Mouse (Mus musculus) limb, embryonic 14.5 days (tissue): ENCODE results near the gene Rab4b. TPM values are rescaled to one million over a fixed set of nuclear protein-coding genes. Genes with fewer than 3 reads are reported as not detected.

Source experiments
- ATAC-seq: fragments of 200-750 bp; cut with Nextera tagmentation; 2 replicates; pipeline ENCODE4 v1.8.0; 2017; ENCODE audit warnings: low read depth, moderate number of reproducible peaks, moderate TSS enrichment; ENCODE audit not compliant: low FRiP score
- DNase-seq: peaks from one replicate; pipeline ENCODE4 v3.0.0-alpha.2; 2015; ENCODE audit warnings: low spot score
- H3K27ac ChIP-seq: fragments of 300-500 bp; sonication (generic); replicated peaks from 2 replicates; pipeline ENCODE4 v1.5.1; 2014; ENCODE audit warnings: low read depth, mild to moderate bottlenecking, low read length, moderate library complexity, mixed read lengths
- H3K27me3 ChIP-seq: fragments of 300-500 bp; sonication (generic); 2 replicates; pipeline ENCODE4 v1.6.1; 2014; ENCODE audit warnings: low read length, mixed read lengths; ENCODE audit not compliant: control insufficient read depth, insufficient read depth
- H3K36me3 ChIP-seq: fragments of 300-500 bp; sonication (generic); 2 replicates; pipeline ENCODE4 v1.6.1; 2014; ENCODE audit warnings: mild to moderate bottlenecking, low read length, moderate library complexity, mixed read lengths; ENCODE audit not compliant: control insufficient read depth, insufficient read depth
- H3K4me1 ChIP-seq: fragments of 300-500 bp; sonication (generic); 2 replicates; pipeline ENCODE4 v1.6.1; 2014; ENCODE audit warnings: antibody characterized with exemption, low read length, mixed read lengths; ENCODE audit not compliant: control insufficient read depth, insufficient read depth
- H3K4me2 ChIP-seq: fragments of 300-500 bp; sonication (generic); replicated peaks from 2 replicates; pipeline ENCODE4 v1.6.1; 2014; ENCODE audit warnings: low read depth, mild to moderate bottlenecking, low read length, moderate library complexity; ENCODE audit not compliant: severe bottlenecking
- H3K4me3 ChIP-seq: fragments of 300-500 bp; sonication (generic); replicated peaks from 2 replicates; pipeline ENCODE4 v1.5.1; 2014; ENCODE audit warnings: low read length
- H3K9ac ChIP-seq: fragments of 300-500 bp; sonication (generic); 2 replicates; pipeline ENCODE4 v1.6.1; 2014; ENCODE audit warnings: mild to moderate bottlenecking, low read depth, low read length, moderate library complexity; ENCODE audit not compliant: severe bottlenecking
- H3K9me3 ChIP-seq: fragments of 300-500 bp; sonication (generic); 2 replicates; pipeline ENCODE4 v1.6.1; 2016; ENCODE audit warnings: low read length; ENCODE audit not compliant: control insufficient read depth
- POLR2A ChIP-seq: fragments of 200-500 bp; IDR thresholded peaks from 2 replicates; pipeline ENCODE4 v1.8.0; 2012; ENCODE audit warnings: inconsistent platforms, mild to moderate bottlenecking, moderate library complexity, borderline replicate concordance; ENCODE audit not compliant: insufficient read depth, insufficient read length; ENCODE audit errors: extremely low read depth
- WGBS: fragments of 180-500 bp; shearing (Covaris S2); extraction: QIAGEN DNeasy Blood & Tissue Kit; methylation state at CpG from one replicate; pipeline ENCODE4 v1.1.7; 2014; 5-methylcytosine and 5-hydroxymethylcytosine counted together
- polyA plus RNA-seq, 2 experiments: library from polyadenylated mRNA; depleted of rRNA in 1 of 2; stranded (reverse) in 1 of 2; unstranded in 1 of 2; fragments of >200 nt; fragmentation: Nextera tagmentation in 1 of 2; extraction: Ambion mirVana in 1 of 2; gene quantifications; 2 replicates each; pipeline versions ENCODE4 v1.2.1 to v1.2.3; 2012 to 2014

Gene Rab4b
- polyA plus RNA-seq, 2 experiments: 61.5 to 78.3 TPM

DNA sequence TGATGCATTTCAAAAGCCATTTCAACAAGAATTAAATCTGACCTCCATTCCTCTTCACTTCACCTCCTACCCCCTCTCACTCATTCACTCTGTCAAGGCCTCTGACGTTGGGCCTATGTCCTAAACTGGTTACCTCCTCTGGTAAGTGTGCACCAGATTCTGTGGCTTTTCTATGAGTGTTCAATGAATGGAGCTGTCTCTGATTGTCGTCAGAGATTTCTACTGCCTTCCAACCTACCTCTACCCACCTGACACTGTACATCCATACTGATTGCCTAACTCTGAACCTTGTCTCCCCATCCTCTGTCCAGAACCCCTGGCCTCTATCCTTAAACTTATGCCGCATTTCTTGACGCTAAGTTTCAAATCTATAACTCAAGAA, 763 bp downstream of the Rab4b start:
- ATAC-seq (no peak), DNase-seq (no peak)
- TF ChIP-seq POLR2A: no peak
- H3K27me3 ChIP-seq: no peaks in the 10 kb centered on the region
- peaks cover 17% of the 10 kb centered on the region for H3K36me3 ChIP-seq
- WGBS: 21% methylated on average over 4 of the region's 4 CpGs
- H3K4me3 ChIP-seq: peak overlapping the region; percentile 63
- peaks cover 14% of the 10 kb centered on the region for H3K4me1 ChIP-seq
- peak overlapping the region; percentile 56 for H3K9ac ChIP-seq
- peak overlapping the region; percentile 90 for H3K27ac ChIP-seq
- H3K4me2 ChIP-seq: peak overlapping the region; percentile 58
- no peaks in the 10 kb centered on the region for H3K9me3 ChIP-seq

GRCm38 (mm10) chr7:27174896-27175295, 3.8 kb downstream of the Rab4b start:
- H3K36me3 ChIP-seq: peaks cover 47% of the 10 kb centered on the region
- H3K27ac ChIP-seq: no peak overlapping the region
- no peaks in the 10 kb centered on the region for H3K27me3 ChIP-seq
- DNase-seq (no peak), ATAC-seq (no peak)
- H3K4me3 ChIP-seq: no peak overlapping the region
- H3K9me3 ChIP-seq: no peaks in the 10 kb centered on the region
- H3K4me1 ChIP-seq: peaks cover 13% of the 10 kb centered on the region
- TF ChIP-seq POLR2A: no peak
- 96% methylated on average over 7 of the region's 7 CpGs for WGBS
- no peak overlapping the region for H3K4me2 ChIP-seq
- no peak overlapping the region for H3K9ac ChIP-seq

GRCm38 (mm10) chr7:27174496-27174895, 4.2 kb downstream of the Rab4b start:
- H3K4me1 ChIP-seq: peaks cover 9% of the 10 kb centered on the region
- DNase-seq (no peak), ATAC-seq (no peak)
- no peak overlapping the region for H3K27ac ChIP-seq
- no peak overlapping the region for H3K9ac ChIP-seq
- H3K4me2 ChIP-seq: no peak overlapping the region
- H3K9me3 ChIP-seq: no peaks in the 10 kb centered on the region
- H3K4me3 ChIP-seq: no peak overlapping the region
- no peaks in the 10 kb centered on the region for H3K27me3 ChIP-seq
- 93% methylated on average over 11 of the region's 15 CpGs for WGBS
- no peak for TF ChIP-seq POLR2A
- peaks cover 49% of the 10 kb centered on the region for H3K36me3 ChIP-seq

DNA sequence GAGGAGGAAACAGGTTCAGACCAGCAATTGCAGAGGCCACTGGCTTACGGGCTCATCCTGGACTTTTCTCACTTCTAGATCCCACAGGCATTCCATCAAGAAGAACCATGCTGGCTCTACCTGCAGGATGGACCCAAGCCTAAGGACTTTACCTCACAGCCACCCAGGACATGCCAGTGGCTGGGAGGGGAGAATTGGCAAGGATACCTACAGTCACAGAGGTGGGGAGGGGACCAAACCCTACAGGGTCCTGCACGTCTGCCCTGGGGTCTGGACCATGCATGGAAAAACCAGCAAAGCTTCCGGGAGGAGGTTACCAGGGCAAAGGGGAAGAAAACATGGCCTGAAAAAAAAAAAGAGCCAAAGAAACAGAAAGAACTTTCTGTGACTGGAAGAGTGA, 7.7 kb downstream of the Rab4b start:
- Histone ChIP-seq H3K36me3 (peaks cover 55% of the 10 kb centered on the region), H3K27me3 (no peaks in the 10 kb centered on the region), H3K9ac (no peak overlapping the region), H3K4me3 (no peak overlapping the region), H3K9me3 (no peaks in the 10 kb centered on the region), H3K27ac (no peak overlapping the region), H3K4me1 (no peaks in the 10 kb centered on the region), H3K4me2 (no peak overlapping the region)
- DNase-seq (no peak), ATAC-seq (no peak)
- 87% methylated on average over 3 of the region's 3 CpGs for WGBS
- no peak for TF ChIP-seq POLR2A

- peaks cover 58% of the 10 kb centered on the region for H3K36me3 ChIP-seq
- no peaks in the 10 kb centered on the region for H3K9me3 ChIP-seq
- no peaks in the 10 kb centered on the region for H3K27me3 ChIP-seq
- WGBS: 82% methylated on average over 5 of the region's 5 CpGs
- no peak overlapping the region for H3K4me2 ChIP-seq
- H3K27ac ChIP-seq: no peak overlapping the region
- no peak for DNase-seq
- H3K4me1 ChIP-seq: peaks cover 22% of the 10 kb centered on the region
- no peak overlapping the region for H3K4me3 ChIP-seq
- H3K9ac ChIP-seq: no peak overlapping the region
- ATAC-seq: no peak
- TF ChIP-seq POLR2A: no peak
Observed at GRCm38 (mm10) chr7:27168371-27168770, 10.3 kb downstream of the Rab4b start.
